In genomic region chr3:14886102-14887098, GRCm38 (mm10) we compare ENCODE assay signal across 8 mouse cellular contexts. TPM values are rescaled to one million over a fixed set of nuclear protein-coding genes. Genes with fewer than 3 reads are reported as not detected.
DNase-seq lines count a peak whose midpoint lies in the region; ATAC-seq lines count a peak whose summit lies in the region.

TSS of gene Car2 (plus strand) at chr3:14886273.

- H3K4me2 ChIP-seq in hindbrain, embryonic 12.5 days (replicated peaks): peak within 1 kb of the TSS; percentile 88

- peak within 1 kb of the TSS; percentile 75 for H3K9ac ChIP-seq in hindbrain, embryonic 12.5 days

- ATAC-seq in hindbrain, embryonic 12.5 days (ENCODE audit: low FRiP score): peak; percentile 90

- H3K4me3 ChIP-seq in hindbrain, embryonic 12.5 days: peak within 1 kb of the TSS; percentile 84

- H3K27ac ChIP-seq in hindbrain, embryonic 12.5 days: peak within 1 kb of the TSS; percentile 48; the same call in 1 of the 2 replicates

- no peaks in the 10 kb centered on the region for H3K9me3 ChIP-seq in hindbrain, embryonic 12.5 days (replicated peaks)

- DNase-seq in T-cell, adult 2 months (ENCODE audit: low spot score): peak; percentile 55
- DNase-seq in cerebellum, postnatal 25 days: peak; percentile 76 to 83
- peak; percentile 39 to 54 for DNase-seq in frontal cortex, postnatal 25 days (ENCODE audit: low spot score in 2 of 2)
- DNase-seq in layer of hippocampus, postnatal 36 days: peak; percentile 80 to 81
- peak; percentile 82 for DNase-seq in lung, postnatal 25 days (ENCODE audit: low spot score)
- DNase-seq in retina, embryonic 14.5 days (ENCODE audit: low spot score): peak; percentile 75
- peak; percentile 70 for DNase-seq in urinary bladder, postnatal 14 days (ENCODE audit: low spot score)

- no peaks in the 10 kb centered on the region for H3K36me3 ChIP-seq in hindbrain, embryonic 12.5 days

- H3K27me3 ChIP-seq in hindbrain, embryonic 12.5 days: peaks cover 15% of the 10 kb centered on the region; the same call in 1 of the 2 replicates

- under 1% methylated on average over 94 of the region's 95 CpGs for WGBS in hindbrain, embryonic 12.5 days

- H3K4me1 ChIP-seq in hindbrain, embryonic 12.5 days: no peaks in the 10 kb centered on the region

RNA-seq across cellular contexts. Expression of gene Car2, which starts in this region (rescaled TPM):
- 62.0 and 77.2 TPM in 2 replicates for polyA plus RNA-seq in hindbrain, embryonic 12.5 days (2016; fragmentation: Nextera tagmentation; extraction: Ambion mirVana)
- total RNA-seq in layer of hippocampus, postnatal 36 days (2021): 100 to 1,000 TPM; 148 to 150 TPM

Comparison
In these comparisons a context has a peak if more than half of its experiments do, and no peak if none do; other contexts are left out.
1. Peak in every context shown above with its lines: DNase-seq, ATAC-seq, H3K4me3 ChIP-seq and H3K27ac ChIP-seq.